Mouse (Mus musculus): ENCODE data around the gene Klhl29.

Klhl29 gene

DNA sequence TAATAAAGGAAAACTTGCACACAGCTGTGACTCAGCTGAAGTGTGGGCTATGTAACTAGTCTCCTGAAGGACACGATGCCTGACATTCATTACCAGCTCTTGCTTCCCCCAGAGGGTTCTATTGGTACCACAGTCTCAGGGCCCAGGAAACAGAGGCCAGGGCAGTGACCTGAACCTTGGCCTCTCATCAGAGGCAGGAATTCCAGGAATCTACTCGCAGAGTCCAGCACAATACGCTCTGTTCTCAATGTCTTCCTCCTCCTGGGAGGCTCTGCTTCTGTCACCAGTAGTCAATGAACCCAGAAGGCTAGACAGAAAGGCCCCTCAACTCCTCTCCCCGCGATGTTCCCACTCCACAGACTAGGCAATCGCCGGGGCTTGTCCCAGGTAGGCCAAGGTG, 125.4 kb downstream of the Klhl29 start:
- no peak for DNase-seq

- DNase-seq = no peak
Observed at GRCm38 (mm10) chr12:5249068-5249467, 126.4 kb downstream of the Klhl29 start.

DNA sequence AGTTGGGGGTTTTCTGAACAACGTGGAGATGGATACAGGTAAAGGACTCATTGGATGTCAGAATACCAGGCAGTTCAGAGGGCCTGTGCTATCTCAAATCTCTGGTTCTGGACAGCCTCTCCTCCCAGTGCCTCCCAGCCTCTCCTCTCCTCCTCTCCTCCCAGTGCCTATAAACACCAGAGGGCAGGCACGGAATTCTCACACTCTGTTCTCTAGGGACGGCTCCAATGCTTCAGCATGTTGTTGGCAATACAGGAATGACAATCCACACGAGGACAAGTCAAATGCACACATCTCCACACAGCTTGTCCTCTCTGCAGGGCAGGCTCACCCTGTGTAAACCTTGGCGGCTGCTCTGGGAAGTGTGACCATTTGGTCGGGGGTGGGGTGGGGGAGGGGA, 128.0 kb downstream of the Klhl29 start:
- peak; percentile 52 to 58 for DNase-seq

DNA sequence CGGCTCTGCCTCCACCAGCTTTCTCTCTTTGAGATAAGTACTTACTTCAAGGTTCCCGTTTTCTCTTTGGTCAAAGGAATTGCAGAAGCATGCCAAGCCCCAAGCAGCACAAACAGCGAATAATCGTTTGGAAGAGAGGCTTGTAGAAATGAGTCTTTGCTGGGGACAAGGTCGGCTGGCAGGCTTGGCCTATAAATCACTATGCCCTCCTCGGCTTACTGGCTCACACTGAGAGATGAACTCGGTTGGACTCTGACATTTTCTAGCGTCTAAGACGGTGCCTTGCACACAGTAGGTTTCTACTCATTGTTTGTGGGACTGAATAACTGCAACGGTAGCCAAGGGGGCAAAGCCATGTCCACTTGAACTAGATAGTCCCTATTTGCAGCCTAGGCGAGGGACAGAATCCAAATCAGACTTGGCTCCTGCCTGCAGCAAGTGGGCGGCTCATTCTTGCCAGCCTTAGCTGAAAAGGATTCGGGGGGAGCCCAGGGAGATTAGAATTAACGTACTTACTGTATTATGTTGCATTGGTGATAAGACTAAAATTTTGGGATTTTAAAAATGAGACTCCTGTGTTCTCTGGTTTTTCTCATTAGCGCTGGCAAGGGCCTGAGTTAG, 128.7 kb downstream of the Klhl29 start:
- peak; percentile 70 to 73 for DNase-seq

GRCm38 (mm10) chr12:5246193-5246621, 129.3 kb downstream of the Klhl29 start:
- peak; percentile 63 for DNase-seq

DNA sequence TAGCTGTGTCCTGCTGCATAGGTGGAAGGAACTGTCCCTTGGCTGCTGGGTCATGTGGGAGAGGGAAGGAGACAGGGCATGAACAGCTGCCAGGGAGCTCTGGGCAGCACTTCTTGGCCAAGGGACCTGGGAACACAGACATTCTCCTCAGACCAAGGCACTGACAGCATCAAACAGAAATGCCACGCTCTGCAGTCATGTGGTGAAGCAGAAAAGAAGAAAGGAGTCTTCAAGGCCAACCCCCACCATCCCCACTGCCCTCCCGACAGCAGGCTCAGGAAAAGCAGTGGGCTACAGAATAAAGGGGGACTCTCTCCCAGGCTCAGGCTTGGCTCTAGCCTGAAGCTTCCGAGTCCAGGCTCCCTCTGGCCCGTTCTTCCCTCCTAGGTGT, 130.3 kb downstream of the Klhl29 start:
- DNase-seq = peak; percentile 60 to 66

DNA sequence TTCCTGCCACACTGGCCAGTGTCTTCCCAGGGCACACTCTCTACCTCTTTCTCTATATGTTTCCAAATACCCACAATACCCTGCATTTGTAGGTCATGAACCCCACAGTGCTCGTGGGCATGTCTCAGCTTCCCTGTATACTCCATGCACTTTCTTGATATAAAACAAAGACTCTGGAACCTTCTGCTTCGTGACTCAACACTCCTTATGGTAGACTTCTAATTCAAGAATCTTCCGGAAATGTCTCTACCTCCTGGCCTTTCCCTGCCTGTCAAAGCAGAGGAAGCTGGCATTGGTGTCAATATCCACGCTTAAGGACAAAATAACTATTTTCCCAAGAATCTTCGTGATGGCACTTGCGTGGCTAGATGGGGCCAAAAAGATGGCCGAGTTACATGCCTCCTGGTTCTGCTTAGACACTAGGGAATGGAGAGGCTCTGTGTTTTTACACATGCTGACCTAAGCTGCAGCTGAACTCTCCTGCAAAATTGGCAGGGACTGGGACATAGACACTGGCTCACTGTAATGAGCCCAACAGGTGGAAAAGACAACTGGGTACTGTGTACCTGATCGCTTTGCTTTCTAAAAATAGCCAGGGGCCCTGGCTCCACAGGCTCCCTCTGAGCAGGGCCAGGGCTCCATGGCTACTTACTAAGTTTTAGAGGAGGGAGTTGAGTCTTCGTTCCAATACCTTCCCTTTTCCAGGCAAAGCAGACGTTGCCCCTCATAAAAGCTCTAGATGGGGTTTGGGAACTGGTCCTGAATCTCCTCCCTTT, 130.9 kb downstream of the Klhl29 start:
- DNase-seq = no peak

GRCm38 (mm10) chr12:5243867-5244266, 131.6 kb downstream of the Klhl29 start:
- DNase-seq = peak; percentile 71 to 73

DNA sequence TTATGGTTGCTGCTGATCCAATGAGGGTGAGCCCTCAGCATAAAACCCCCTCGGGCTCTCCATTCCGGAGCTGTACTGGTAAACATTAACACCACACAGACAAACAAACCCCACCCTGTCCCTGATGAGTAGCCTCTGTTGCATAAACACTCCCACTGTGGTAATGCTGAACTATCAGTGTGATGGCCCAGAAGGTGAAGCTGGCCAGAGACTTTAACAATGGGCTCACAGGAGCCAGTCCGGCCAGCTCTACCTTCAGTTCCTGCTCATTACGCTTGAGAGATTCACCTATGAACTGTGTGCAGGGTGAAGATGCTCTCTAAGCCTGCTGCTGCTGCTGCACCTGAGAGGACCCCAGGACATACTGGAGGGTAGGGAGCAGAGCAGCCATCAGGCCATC, 132.0 kb downstream of the Klhl29 start:
- no peak for DNase-seq

DNA sequence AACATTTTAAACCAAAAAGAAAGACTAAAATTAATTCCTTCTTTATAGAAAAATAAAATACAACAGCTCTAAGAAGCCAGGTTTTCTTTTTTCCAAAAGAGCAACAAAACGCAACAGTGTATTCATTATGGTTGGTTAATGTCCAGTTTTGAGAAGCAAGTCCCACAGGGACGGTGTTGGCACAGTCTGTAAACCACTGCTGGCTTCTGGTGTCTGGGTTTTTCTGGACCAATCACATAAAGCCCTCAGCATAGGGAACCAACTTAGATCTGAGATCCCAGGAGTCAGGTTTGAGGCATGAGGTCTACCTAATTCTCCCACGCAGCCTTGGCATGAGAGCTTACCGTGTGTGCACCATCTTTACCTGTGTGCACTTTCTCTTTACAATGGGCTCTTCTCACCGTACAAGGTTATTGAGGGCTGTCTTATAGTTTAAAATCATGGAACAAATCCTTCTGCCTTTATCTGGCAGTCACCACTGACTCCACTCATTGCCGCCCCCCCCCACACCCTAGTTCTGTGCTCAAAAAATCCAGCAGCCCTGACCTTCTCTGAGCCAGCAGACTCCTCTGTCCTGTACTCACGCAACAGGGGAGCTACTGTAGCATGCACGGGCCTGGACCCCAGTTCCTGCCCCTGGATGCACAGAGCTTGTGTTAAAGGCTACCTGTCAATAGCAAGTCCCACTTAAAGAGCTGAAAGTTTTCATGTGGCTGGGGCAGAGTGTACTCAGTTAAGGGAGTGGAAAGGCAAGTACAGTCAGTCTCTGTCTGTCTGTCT, 132.7 kb downstream of the Klhl29 start:
- DNase-seq = peak in 1 of 2 experiments; percentile 55

GRCm38 (mm10) chr12:5239451-5240245, 135.8 kb downstream of the Klhl29 start:
- peak; percentile 40 to 50 for DNase-seq

DNA sequence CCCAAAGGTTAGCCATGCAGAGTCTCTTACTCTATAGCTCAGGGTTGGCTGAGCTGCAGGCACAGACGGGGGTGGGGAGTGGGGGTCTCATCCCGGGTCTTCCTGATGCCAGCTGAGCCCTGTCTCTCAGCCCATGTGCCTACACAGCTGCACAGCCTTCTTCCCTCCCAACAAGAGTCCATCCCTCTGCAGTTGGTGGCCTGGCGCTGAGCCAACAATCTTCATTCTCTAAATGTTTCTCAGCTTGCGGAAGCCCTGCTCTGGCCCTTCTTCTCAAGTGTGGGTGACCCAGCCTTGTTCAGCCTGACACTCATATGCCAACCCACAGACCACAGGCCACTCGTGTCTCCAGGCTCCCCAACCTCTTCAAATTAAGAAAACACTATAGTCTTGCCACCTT, 138.4 kb downstream of the Klhl29 start:
- DNase-seq = peak; percentile 78 to 82

DNA sequence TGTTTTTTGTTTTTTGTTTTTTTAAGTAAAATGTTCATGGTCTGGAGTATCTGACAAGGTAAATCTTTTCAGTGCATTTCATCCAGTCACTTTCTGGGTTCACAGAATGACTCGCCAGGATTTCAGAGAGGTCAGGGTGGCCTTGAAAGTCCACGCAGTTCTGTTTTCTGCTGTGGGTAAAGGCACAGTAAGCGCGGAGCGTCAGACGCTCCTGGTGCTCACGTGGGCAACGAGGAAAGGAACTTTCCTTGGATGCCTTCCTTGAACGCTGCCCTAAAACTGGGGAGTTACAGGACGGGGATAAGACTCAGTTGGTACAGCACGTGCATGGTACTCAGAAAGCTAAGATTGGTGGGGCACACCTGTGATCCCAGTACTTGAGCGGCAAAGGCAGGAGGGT, 139.9 kb downstream of the Klhl29 start:
- DNase-seq = no peak

DNA sequence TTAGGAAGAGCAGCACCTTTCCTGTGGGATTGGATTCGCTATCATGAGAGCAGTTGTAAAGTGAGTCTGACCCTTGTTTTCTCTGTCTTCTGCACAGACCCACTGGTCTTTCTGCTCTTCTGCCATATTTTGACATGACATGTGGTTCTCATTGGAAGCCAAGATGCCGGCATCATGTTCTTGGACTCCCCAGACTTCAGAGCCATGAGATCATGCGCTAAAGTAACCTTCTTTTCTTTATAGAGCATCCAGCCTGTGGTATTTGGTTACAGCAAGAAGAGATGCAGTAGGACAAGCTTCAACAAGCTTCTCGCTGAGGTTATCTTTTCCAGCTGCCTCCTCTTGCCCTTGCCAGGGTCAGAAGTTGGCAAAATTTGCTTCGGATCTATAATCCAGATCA, 145.0 kb downstream of the Klhl29 start:
- no peak for DNase-seq

GRCm38 (mm10) chr12:5226676-5227654, 148.5 kb downstream of the Klhl29 start:
- DNase-seq = peak in 1 of 2 experiments; percentile 33

- DNase-seq = peak; percentile 82 to 88
Observed at GRCm38 (mm10) chr12:5223595-5223994, 151.9 kb downstream of the Klhl29 start.

DNA sequence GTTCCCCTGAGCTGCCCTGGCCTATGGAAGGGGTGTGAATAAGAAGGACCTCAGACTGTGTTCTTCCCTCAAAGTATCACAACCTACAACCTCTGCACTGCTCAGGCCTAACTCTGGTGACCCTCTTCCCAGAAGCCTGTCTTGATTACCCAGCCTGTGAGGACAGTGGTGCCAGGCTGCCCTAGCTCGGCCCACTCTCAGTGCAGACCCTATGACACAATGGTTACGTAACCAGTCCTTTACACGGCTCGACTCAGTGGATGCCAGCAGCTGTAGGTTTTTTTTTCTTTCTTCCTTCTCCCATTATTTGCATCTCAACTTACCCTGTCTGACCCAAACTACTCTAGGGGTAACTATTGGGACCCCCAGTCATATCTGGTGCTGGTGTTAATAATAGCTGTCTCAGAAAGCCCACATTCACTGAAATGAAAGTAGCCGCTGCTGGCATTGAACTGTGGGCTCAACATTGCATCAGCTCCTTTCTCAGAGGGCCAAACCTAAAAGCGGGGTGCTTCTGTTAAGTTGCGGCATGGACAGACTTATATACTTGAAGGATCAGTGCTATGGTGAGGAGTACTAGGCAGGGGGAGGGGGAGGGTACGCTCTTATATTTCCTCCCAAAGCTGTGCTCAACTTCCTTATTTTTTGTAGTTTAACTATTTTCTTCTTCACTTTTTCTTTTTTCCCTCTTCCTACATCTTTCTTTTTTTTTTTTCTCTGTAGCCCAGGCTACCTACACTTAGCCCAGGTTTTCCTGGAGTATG, 152.9 kb downstream of the Klhl29 start:
- DNase-seq = no peak

- peak in 1 of 2 experiments; percentile 51 for DNase-seq
Observed at GRCm38 (mm10) chr12:5219913-5220575, 155.4 kb downstream of the Klhl29 start.

GRCm38 (mm10) chr12:5215836-5216747, 159.4 kb downstream of the Klhl29 start:
- DNase-seq = peak; percentile 63 to 65

All from cerebellum, postnatal 10 days (tissue).